Mouse (Mus musculus) ES-Bruce4 (cell line): ENCODE data around the gene Tob2.

Source experiments
- CTCF ChIP-seq: IDR thresholded peaks from one replicate; pipeline ENCODE4 v1.8.1; 2011; ENCODE audit warnings: low read depth, low read length
- EP300 ChIP-seq: IDR thresholded peaks from 2 replicates; pipeline ENCODE4 v1.6.1; 2011; ENCODE audit warnings: low read depth, low read length; ENCODE audit not compliant: insufficient read depth
- POLR2A ChIP-seq: IDR thresholded peaks from one replicate; pipeline ENCODE4 v1.8.1; 2011; ENCODE audit warnings: low read length; ENCODE audit not compliant: insufficient read depth

DNA sequence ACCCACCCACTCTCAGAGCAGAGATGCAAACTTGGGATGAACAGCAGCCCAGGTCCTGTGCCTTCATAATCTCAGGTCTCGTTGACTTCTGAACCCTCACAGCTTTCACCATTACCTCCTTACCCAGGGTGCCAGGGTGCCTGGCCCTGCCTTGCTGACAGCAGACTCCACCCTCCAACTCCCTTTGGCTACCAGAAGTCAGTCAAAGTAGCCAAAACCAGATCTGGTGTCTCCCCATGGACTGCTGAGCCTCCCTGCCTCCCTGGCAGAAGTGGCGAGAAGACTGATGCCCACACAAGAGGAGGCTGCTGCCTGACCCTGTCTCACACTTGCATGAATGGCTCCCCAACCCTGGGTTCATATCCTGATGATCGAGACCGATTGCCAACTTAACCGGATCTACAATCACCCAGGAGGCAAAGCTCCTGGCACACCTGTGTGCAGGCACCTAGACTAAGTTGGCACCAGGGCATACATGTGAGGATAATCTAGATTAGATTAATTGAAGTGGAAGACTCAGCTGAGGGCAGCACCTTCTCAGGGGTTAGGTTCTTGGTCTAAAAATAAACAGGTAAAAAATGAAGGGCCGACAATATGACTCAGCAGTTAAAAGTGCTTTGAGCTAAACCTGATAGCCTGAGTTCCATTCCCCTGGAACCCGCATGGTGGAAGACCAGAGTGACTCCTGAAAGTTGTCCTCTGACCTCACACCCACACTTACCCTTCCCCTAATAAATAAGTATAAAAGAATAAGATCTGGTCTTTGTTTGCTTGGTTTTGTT is 30.0 kb downstream of the Tob2 start:
- no peak for TF ChIP-seq EP300
- no peak for TF ChIP-seq CTCF
- TF ChIP-seq POLR2A, result no peak
